Mouse (Mus musculus): Measurements from ENCODE around the gene Srxn1. TPM values are rescaled to one million over a fixed set of nuclear protein-coding genes. Genes with fewer than 3 reads are reported as not detected.

Srxn1 gene
- polyA plus RNA-seq, 1 experiment, result 91.2 TPM

- peak in 1 of 2 experiments; percentile 93 for DNase-seq (ENCODE audit: extremely low spot score in 1 of 2, low spot score in 1 of 2)
These were observed 16.2 kb upstream of the Srxn1 start for GRCm38 (mm10) chr2:152089078-152089477.

GRCm38 (mm10) chr2:152089581-152089980 is 15.7 kb upstream of the Srxn1 start:
- no peak for DNase-seq (ENCODE audit: extremely low spot score in 1 of 2, low spot score in 1 of 2)

GRCm38 (mm10) chr2:152090486-152090885 is 14.8 kb upstream of the Srxn1 start:
- DNase-seq (ENCODE audit: extremely low spot score in 1 of 2, low spot score in 1 of 2), result no peak

- DNase-seq (ENCODE audit: extremely low spot score in 1 of 2, low spot score in 1 of 2), result no peak
These were observed 13.8 kb upstream of the Srxn1 start for GRCm38 (mm10) chr2:152091342-152092056.

GRCm38 (mm10) chr2:152092927-152093326 is 12.4 kb upstream of the Srxn1 start:
- no peak for DNase-seq (ENCODE audit: extremely low spot score in 1 of 2, low spot score in 1 of 2)

- DNase-seq (ENCODE audit: extremely low spot score in 1 of 2, low spot score in 1 of 2), result no peak
These were observed 11.9 kb upstream of the Srxn1 start for GRCm38 (mm10) chr2:152093356-152093792.

- DNase-seq (ENCODE audit: extremely low spot score in 1 of 2, low spot score in 1 of 2), result no peak
These were observed 10.3 kb upstream of the Srxn1 start for GRCm38 (mm10) chr2:152094856-152095545.

- no peak for DNase-seq (ENCODE audit: extremely low spot score in 1 of 2, low spot score in 1 of 2)
These were observed 8.4 kb upstream of the Srxn1 start for GRCm38 (mm10) chr2:152096922-152097321.

GRCm38 (mm10) chr2:152097916-152098315 is 7.4 kb upstream of the Srxn1 start:
- DNase-seq (ENCODE audit: extremely low spot score in 1 of 2, low spot score in 1 of 2), result no peak

GRCm38 (mm10) chr2:152099538-152099937 is 5.8 kb upstream of the Srxn1 start:
- no peak for DNase-seq (ENCODE audit: extremely low spot score in 1 of 2, low spot score in 1 of 2)

- DNase-seq (ENCODE audit: extremely low spot score in 1 of 2, low spot score in 1 of 2), result peak in 1 of 2 experiments; percentile 76
These were observed 3.6 kb upstream of the Srxn1 start for GRCm38 (mm10) chr2:152101761-152102160.

- DNase-seq (ENCODE audit: extremely low spot score in 1 of 2, low spot score in 1 of 2), result no peak
These were observed 2.9 kb upstream of the Srxn1 start for GRCm38 (mm10) chr2:152102369-152102768.

GRCm38 (mm10) chr2:152104711-152105317 is 502 bp upstream of the Srxn1 start:
- no peak for DNase-seq (ENCODE audit: extremely low spot score in 1 of 2, low spot score in 1 of 2)

- no peak for DNase-seq (ENCODE audit: extremely low spot score in 1 of 2, low spot score in 1 of 2)
These were observed 894 bp downstream of the Srxn1 start for GRCm38 (mm10) chr2:152106225-152106595.

GRCm38 (mm10) chr2:152106597-152106996 is 1.3 kb downstream of the Srxn1 start:
- DNase-seq (ENCODE audit: extremely low spot score in 1 of 2, low spot score in 1 of 2), result no peak

GRCm38 (mm10) chr2:152108702-152109101 is 3.4 kb downstream of the Srxn1 start:
- no peak for DNase-seq (ENCODE audit: extremely low spot score in 1 of 2, low spot score in 1 of 2)

- no peak for DNase-seq (ENCODE audit: extremely low spot score in 1 of 2, low spot score in 1 of 2)
These were observed 4.1 kb downstream of the Srxn1 start for GRCm38 (mm10) chr2:152109386-152109785.

- DNase-seq (ENCODE audit: extremely low spot score in 1 of 2, low spot score in 1 of 2), result no peak
These were observed 6.0 kb downstream of the Srxn1 start for GRCm38 (mm10) chr2:152111311-152111710.

- peak; percentile 85 to 98 for DNase-seq (ENCODE audit: extremely low spot score in 1 of 2, low spot score in 1 of 2)
These were observed 6.6 kb downstream of the Srxn1 start for GRCm38 (mm10) chr2:152111920-152112319.

- DNase-seq (ENCODE audit: extremely low spot score in 1 of 2, low spot score in 1 of 2), result no peak
These were observed 7.2 kb downstream of the Srxn1 start for GRCm38 (mm10) chr2:152112490-152112889.

GRCm38 (mm10) chr2:152112970-152113369 is 7.7 kb downstream of the Srxn1 start:
- DNase-seq (ENCODE audit: extremely low spot score in 1 of 2, low spot score in 1 of 2), result peak; percentile 53 to 67

Data from frontal cortex, adult 2 months (tissue).